Mouse (Mus musculus) kidney, postnatal 10 days (tissue): Measurements from ENCODE around the gene Stim1.

ENCODE experiments used
- DNase-seq: peaks from one replicate; pipeline ENCODE4 v3.0.0; 2021; ENCODE audit warnings: mixed read lengths

Stim1 gene

DNA sequence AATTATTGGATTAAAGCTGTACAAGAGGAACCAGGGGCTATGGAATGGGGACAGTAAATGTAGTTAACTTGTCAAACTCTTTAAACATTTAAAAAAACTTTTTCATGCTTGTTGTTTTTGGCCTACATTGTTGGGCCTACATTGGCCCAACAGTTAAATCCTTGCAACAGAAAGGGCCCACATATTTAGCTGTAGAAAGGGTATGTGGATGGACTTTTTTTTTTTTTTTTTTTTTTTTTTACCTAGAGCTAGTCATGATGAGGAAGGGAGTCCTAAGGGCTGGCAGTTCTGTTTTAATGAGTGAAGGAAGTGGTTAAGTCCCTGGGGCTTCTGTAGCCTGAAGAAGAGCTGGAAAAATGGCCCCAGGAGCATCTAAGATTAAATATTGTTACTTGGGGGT, 42.7 kb downstream of the Stim1 start:
- no peak for DNase-seq

DNA sequence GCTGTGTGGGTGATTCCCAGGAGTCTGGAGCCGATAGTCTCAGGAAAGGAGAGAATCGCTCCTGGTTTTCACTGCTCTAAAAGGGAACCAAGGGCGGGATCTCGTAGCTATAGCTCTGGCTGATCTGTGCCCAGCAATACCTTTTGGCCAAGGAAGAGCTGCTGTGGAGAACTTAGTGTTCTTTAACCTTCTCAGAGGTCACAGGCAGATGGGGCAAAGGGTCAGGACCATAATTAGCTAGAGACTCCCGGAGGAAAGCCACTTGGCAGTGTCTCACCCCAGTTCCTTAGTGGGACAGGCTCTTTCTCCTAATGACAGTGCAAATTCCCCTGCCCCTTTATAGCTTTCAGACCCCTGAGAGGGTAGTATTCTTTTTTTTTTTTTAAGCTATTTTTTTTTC, 43.2 kb downstream of the Stim1 start:
- no peak for DNase-seq

DNA sequence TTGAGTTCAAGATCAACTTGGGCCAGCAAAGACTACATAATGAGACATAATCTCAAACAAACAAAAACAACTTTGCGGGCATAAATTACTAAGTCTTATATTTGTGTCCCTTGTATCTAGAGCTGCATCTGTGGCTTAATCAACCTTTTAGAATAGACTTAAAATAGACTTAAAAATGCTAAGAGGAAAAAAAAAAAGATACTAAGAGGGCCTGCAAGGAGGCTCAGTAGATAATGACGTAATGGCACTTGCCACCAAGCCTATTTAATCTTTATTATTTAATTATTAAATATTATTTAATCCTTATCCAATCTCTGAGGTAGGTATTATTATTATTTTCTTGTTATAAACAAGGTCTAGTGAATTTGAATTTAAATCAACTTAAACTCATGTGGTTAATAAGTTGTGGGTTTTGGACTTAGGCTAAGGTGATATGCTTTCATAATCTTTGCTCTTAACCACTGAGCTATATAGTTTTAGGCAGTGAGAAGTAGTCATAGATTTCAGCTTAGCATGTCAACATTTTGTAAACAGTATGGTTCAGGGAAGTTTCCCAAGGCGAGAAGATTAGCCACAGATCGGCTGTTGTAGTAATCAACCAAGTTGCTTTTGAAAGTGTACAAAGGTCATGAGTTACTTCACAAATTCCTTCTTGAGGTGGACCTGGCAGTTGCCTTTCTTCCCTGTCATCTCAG, 45.4 kb downstream of the Stim1 start:
- no peak for DNase-seq

DNA sequence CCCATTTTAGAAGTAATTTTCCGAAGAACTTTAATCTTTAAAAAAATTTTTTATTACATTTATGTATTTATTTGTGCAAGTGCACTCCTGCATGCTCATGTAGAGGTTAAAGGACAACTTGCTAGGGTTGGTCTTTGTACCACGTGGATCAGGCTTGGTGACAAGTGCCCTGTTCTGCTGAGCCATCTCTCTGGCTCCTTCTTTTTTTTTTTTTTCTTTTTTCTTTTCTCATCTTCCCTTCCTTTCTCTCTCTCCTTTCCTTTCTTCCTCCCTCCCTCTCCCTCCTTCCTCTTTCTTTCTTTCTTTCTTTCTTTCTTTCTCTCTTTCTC, 45.9 kb downstream of the Stim1 start:
- no peak for DNase-seq

DNA sequence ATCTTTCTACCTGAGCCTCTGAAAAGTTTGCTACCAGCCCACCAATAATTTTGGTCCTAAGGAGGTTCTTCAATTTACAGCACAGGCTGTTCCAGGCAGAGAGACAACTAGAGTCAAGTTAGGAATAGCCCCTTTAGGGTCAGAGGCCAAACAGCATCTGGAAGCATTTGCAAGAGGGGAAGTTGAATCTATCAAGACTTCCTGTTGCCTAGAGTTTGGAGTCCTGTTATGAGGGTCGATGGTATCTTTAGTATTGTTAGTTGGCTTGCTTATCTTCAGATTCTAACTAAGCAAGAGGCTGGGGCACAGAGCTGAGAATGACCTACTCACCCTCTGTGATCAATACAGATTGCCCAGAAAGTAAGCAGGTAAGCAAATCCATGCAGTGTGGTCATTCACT, 46.5 kb downstream of the Stim1 start:
- peak; percentile 28 for DNase-seq

DNA sequence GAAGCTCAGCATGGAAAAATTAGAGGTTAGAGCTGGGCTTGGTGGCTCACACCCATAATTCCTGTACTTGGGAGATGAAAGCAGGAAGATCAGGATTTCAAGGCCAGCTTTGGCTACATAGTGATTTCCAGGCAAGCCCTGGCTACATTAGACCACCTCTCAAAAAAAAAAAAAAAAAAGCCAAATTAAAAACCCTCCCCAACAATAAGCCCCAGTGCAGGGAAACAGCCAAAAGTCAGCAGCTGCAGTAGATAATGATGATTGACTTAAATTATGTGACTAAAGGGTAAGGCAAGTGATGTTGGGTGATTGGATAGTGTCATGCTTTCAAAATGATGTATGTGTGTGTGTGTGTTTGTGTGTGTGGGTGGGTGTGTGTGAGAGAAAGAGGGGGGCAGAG, 47.3 kb downstream of the Stim1 start:
- no peak for DNase-seq

DNA sequence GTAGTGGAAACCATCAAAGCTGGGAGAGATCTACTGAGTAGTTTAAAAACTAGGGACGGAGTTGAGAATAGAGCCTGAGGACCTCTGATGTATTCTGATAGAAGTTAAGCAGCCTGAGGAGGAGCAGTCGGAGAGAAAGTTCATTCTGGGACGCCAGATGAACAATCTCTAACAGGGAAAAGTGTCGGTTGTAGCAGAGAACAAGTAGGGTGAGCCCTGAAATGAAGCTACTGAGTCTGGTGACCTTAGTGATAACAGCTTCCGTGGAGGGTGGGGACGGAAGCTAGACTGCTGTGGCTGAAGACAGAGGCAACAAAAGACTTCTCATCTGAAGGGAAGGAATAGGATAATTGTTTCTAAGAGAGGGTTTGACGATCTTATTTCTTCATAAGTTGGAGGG, 47.8 kb downstream of the Stim1 start:
- peak; percentile 20 for DNase-seq

DNA sequence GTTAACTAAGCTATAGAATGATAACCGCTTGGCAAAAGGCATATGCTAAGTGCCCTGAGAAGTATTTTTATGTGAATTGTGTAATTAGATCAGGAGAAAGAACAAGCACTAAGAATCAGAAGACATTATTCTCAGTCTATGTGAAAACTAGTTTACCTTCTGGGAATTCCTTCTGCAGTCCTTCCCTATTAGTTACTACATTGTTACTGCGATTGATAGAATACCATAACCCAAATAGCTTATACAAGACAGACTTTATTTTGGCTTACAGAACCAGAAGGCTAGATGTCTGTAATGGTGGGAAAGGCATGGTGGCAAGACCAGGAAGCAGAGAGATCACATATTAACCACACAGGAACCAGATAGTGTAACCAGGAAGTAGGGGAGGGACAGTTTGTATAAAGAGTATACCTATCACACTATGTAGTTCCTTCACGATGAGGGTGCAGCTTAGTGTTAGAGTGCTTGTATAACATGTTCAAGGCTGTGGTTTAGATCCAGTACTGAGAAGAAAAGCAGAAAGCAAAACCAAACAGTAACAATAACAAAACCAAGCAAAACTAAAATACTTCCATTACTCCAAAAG, 50.1 kb downstream of the Stim1 start:
- no peak for DNase-seq

DNA sequence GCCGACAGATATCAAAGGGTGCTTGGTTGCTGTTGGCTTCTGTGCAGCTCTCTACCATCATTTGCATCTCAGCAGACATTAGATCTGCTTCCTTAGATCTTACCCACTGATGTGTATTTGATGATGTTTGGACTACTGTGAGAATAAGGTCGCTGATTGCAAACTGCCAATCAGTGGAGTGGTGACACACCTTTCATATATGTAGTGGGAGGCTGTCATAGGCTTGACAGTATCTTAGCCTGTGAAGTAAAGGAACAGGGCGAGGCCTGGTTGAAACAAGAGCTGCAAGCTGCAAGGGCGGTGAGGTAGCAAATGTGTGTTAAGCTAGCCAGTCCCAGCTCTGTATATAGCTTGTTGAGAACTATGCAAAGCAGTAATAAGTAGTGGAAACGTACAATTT, 54.5 kb downstream of the Stim1 start:
- DNase-seq: no peak

DNA sequence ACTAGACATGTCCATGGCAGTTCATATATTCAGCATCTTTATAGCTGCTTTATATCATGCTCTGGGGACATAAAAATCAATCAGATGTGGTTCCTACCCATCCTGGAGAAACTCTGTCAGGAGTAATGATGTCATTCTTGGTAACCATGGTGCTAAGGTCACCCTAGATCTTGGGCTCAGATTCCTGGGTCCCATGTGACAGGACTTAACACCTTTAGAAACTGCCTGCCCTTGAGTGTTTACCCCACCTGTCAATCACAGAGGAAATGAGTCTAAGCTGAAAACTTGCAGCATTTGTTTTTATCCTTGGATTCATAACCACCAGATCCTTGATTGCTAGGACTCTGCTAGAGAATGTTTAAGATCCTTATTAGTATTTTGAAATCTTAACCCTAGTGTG, 58.7 kb downstream of the Stim1 start:
- DNase-seq: no peak

DNA sequence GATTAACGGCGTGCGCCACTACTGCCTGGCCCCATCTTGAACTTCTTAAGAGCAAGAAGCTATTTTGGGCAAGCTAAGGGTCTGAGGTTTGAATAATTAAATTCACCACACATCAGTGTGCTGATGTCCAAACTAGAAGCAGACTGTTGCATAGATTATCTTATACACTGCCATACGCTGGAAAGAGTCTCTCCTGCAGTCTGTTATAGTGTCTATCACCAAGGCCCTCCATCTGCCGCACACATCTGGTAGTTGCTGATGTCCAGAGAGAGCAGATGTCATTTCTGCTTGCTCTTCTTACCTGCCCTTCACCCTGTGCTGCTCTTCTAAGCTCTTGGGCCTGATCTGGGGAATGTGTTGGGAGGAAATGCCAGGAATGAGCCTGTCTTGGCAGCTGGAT, 62.7 kb downstream of the Stim1 start:
- DNase-seq: no peak

DNA sequence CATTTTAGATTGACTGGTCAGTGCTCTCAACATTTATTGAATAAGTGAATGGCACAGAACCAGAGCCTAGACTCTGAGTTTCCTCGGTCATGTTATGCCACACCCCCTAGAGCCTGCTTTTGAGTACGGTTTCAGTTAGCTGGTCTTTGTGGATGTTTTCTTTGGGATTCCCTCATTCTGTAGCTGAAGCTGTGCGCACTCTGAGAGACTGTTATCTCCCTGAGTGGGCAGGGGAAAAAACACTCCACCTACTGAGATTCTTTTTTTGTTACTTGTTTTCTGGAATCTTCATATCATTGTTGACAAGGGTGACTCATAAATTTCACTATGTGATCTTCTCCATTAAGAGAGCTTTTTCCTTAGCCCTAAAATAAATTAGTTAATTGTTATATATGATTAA, 63.9 kb downstream of the Stim1 start:
- no peak for DNase-seq

DNA sequence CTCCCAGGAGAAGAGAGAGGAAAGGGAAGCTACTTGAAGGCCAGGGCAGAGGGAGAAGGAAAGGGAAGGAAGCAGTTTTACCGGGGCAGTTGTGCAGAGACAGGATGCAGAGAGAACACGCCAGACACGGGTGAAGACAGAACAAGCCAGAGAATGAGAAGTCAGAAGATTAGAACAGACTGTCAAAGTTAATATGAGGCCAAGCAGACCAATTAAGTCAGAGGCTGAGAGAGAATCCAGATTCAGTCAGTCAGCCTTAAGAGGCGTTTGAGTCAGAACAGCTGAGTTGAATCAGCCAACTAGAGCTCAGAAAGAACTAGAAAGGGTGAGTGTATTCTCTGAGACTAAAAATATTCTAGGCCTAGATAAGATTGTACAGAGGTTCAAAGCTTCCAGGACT, 66.1 kb downstream of the Stim1 start:
- DNase-seq: no peak

DNA sequence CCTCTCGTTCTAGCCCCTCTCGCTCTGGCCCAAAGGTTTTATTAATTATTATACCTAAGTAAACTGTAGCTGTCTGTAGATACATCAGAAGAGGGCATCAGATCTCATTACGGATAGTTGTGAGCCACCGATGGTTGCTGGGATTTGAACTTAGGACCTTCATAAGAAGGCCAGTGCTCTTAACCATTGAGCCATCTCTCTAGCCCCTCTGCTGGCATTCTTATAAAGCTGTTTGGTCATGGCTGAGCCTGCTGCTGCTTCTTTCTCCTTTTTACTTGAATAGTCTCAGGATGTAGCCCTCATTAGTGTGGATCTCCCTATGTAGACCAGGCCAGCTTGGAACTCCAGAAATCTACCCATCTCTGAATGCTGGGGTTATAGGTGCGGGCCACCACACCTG, 69.7 kb downstream of the Stim1 start:
- no peak for DNase-seq

DNA sequence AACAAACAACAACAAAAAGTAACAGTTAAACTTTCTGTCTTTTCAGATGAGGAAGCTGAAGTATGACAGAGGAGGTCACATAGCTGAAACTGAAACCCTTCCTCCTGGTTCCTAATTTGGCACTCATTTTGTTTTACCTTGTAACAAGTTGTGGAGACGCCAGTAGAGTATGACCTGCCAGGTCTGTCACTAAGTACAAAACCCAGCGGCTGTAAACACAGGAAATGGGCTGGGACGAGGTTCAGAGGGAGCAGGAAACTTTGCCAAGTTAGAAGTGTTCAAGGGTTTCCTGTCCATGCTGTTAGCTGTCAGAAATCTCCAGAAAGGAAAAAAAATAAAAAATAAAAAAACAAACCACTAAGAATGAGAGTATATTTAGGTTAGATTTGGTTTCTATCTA, 70.3 kb downstream of the Stim1 start:
- peak; percentile 61 for DNase-seq

DNA sequence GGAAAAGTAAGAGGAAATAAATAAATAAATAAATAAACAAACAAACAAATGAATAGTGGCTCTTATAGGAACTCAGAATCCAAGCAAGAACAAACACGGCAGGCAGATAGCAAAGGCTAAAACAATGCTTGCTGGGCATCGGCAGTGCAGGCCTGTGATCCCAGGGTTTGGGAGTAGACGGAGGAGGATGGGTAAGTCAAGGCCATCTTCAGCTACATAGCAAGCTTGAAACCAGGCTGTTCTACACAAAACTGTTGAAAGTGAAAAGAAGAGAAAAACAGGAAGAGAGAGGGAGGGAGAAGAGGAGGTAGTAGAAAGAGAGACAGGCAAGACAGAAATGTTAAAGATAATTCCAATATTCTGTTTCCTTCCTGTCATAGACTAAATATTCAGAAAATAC, 71.3 kb downstream of the Stim1 start:
- DNase-seq: no peak

DNA sequence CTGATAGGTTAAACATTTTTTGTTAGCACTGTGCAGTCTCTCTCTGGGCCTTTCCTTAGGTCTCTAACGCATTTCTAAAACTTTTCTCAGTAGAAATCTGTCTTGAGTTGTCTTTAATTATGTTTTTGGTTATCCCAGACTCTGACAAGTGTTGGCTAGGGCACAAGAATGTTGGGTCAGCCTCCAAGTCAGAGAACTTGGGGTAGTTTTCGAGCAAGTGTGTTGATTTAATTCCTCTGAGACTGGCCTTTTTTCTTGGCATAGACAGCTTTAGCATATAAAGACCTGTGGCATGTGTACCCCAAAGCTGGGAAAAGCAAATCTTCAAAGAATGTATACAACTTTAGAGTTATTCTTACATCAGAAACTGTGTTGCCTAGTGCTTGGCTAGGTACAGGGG, 78.3 kb downstream of the Stim1 start:
- peak; percentile 41 for DNase-seq

DNA sequence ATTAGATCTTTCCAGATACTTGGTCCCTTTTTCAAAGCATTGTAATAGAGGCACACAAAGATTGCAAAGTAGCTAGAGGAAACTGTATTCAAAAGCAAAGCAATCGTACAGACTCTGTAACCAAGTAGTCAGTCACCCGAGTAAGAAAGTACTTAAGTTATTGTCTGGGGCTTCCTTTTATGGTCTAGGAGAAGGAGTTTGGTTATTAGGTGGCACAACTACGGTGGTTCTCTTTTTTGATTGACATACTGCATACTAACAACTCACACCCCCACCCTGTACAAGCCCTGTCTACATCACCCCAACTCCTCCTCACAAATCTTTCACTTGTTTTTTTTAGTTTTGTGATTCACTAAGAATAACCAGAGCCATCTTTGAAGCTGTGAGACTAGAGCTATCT, 79.7 kb downstream of the Stim1 start:
- DNase-seq: no peak

DNA sequence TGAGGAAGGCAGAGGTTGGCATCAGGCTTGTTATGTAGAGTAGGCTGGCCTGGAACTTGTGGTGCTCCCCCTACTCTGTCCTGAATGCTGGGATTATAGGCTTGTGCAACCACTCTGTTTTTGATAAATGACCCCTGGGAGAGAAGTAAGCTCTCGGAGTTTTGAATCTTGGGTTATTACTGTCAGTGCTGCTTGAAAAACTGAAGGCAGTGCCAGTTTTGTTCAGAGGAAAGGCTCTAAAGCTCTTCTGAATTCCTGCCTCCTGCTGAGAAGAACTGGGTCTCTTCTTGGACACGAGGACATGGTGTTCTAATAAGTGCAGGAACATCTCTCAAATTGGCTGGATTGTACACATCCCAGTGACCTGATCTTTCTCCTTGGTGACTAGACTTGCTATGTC, 81.1 kb downstream of the Stim1 start:
- DNase-seq: no peak

DNA sequence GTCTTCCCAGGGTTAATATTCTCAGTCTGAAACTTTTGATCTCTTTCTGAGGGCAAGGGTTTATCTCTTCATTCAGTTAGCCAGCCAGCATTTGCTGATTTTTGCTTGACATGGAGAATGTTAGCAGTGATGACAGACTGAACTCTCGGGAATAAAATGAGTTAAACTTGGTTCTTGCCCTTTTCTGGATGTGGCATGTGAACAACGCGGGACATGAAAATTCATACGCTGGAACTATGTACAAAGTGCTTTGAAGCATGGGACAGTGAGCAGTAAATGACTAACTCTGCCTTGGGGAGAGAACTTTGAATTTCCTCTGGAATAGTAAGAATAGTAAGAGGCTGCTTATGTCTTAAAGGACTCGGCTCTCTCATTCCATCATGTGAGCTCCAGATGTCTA, 81.6 kb downstream of the Stim1 start:
- DNase-seq: peak; percentile 16

DNA sequence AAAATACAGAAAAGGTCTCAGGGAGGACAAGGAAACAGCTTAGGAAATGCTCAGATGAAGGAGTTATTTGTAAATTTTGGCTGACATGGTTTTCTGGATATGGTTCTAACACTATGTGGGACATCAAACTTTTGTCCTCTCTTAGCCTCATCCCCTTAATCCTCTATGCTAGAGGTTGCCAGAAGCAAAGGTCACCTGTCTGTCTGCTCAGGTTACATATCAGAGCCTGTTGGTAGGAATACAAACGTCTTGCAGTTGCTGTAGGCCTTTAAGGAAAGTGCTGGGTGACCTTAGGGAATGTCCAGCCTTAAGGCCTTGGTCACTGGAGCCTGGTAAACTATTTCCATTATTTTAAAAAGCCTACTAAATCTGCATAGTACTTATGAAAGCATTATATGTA, 85.8 kb downstream of the Stim1 start:
- no peak for DNase-seq

DNA sequence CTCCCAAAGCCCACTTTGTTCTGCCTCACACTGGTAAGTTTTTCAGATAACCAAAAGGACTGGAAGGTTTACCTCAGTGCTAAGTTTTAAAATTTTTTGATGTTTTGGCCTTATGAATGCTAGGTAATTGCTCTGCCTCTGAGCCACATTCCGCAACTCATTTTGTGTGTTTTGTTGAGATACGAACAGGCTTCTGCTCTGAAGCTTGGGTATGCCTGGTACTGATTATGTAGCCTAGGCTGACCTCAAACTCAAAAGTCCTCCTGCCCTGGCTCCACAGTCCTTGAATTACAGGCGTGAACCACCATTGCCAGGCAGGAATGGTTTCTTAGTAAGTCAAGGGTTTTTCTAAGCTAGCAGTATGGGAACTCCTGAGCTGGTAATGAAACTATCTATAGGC, 90.5 kb downstream of the Stim1 start:
- DNase-seq: no peak

DNA sequence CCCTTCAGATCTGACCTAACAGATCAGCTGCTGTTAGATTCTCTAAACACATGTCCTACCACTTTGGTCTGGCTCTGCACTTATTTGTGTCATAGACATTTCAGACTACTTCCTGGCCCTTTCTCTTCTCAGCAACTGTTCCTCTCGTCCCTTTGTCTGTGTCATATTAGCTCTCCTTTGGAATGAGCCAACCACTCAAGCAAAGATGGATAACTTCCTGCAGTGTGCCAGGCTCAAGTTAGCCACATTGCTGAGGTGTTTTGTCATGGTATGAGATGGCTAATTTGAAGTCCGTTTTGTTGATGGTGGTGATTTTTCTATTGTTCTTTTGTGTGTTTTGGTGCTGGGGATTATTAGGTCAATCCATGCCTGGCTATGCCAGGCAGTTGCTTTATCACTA, 93.7 kb downstream of the Stim1 start:
- DNase-seq: no peak

DNA sequence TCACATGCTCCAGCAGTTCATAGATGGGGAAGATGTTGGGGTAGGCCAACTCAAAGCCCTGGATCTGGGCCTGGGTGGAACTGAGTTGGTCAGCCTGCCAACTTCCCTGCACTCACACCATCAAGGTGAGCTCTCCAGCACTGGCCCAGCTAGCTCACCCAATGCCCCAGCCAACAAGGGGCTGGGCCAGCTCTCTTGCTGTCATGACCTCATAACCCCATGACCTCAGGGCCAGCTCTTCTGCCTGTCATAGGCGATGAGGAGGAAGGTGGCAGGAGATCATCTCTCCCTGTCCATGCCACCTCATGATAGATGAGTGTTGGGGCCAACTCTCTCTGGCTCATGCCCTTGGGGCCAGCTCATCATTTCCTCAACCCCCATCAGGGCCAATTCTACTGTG, 96.2 kb downstream of the Stim1 start:
- no peak for DNase-seq

DNA sequence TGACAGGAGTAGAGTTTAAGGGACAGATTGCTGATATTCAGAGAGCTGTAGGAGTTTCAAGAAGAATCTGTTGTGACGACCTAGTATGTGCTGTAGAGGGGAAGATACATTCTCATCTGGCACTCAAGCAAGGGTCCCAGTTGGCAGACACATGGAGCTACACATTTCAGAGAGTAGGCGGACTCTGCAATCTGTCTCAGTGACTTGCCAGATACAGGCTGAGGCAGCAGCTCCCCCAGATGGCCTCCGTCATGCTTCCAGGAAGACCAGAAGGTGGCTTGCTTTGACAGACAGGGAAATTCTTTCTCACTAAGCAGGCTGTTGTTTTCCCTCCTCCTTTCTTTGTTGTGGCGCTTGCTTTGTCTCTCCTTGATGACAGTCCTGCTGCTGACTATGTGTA, 102.1 kb downstream of the Stim1 start:
- DNase-seq: peak; percentile 59

DNA sequence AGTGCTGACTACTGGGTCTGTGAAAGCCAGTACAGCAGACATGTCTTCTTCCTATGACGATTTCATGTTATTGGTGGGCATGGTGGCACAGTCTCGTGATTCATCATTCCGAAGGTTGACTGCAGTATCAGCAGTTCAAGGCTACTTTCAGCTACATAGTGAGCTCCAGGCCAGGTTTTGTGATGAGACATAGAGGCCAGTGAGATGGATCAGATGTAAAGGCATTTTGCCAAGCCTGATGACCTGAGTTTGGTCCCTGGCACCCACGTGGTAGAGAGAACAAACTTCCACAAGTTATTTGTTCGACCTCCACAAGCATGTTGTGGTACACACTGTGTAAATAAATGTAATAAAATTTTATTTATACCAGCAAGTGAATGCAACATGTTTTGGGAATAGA, 102.9 kb downstream of the Stim1 start:
- DNase-seq: no peak
